ENCODE assay signal across 17 mouse cellular contexts in the genomic region with DNA sequence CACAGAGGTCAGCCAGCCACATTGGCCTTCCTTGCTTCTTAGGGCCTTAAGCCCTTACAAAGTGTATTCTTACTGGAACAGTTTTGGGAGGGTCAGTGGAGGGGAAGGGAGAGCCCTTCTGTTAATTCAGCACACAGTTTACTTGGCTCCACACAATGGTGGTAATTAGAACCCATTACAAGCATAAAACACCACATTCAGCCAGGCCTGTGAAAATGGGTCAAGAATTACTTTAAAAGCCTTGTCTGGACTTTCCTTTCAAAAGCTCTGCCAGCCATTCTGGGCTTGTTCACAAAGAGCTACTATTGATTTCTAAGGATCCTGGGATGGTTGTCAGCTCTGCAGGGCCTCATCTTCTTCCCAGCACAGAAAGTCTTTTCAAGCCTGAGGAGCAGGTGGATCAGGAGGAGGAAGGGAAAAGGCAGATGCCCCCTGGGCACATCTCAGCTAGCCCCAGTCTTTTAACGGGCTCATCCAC.
A peak's percentile ranks its signal among the peaks of the same experiment; 100 is the strongest.
DNase-seq lines count a peak whose midpoint lies in the region; ATAC-seq lines count a peak whose summit lies in the region.
"Had no signal": no experiment of that assay in that cellular context is flagged by ENCODE, and none has a peak within 500 bp of the region (broad histone marks: within the 10 kb centered on the region; RNA-seq: fewer than 3 reads in every experiment).

No protein-coding gene starts in this region.

- no peak overlapping the region for H3K4me2 ChIP-seq in forebrain, embryonic 15.5 days (replicated peaks)
- no peak overlapping the region for H3K4me2 ChIP-seq in forebrain, embryonic 12.5 days
- H3K4me2 ChIP-seq in kidney, embryonic 15.5 days: no peak overlapping the region
- H3K4me2 ChIP-seq: embryonic facial prominence, embryonic 12.5 days; hindbrain, embryonic 12.5 days; limb, embryonic 15.5 days; lung, embryonic 14.5 days had no signal

- peak; percentile 38 to 65 for DNase-seq in layer of hippocampus, adult 8-10 months (ENCODE audit: low spot score in 2 of 2)
- no peak for DNase-seq in layer of hippocampus, adult 9-10 months (ENCODE audit: low spot score)
- DNase-seq in retina, postnatal 1 day: peak; percentile 25
- no peak for DNase-seq in retina, embryonic 14.5 days (ENCODE audit: low spot score)
- DNase-seq: adrenal gland, adult 2 months; B cell, adult 2 months; cerebellum, postnatal 25 days; gastrocnemius, postnatal 25 days; kidney, adult 2 months; lung, embryonic 14.5 days; thymus, postnatal 4 days had no signal

- H3K36me3 ChIP-seq in forebrain, embryonic 15.5 days: no peaks in the 10 kb centered on the region
- H3K36me3 ChIP-seq in forebrain, embryonic 12.5 days (replicated peaks): no peaks in the 10 kb centered on the region
- no peaks in the 10 kb centered on the region for H3K36me3 ChIP-seq in kidney, embryonic 15.5 days
- H3K36me3 ChIP-seq: embryonic facial prominence, embryonic 12.5 days; hindbrain, embryonic 12.5 days; limb, embryonic 15.5 days had no signal

- no peak overlapping the region for H3K9ac ChIP-seq in forebrain, embryonic 15.5 days (replicated peaks)
- H3K9ac ChIP-seq in forebrain, embryonic 12.5 days: no peak overlapping the region
- no peak overlapping the region for H3K9ac ChIP-seq in kidney, embryonic 15.5 days
- H3K9ac ChIP-seq: embryonic facial prominence, embryonic 12.5 days; hindbrain, embryonic 12.5 days; limb, embryonic 15.5 days; lung, embryonic 14.5 days had no signal

- no peaks in the 10 kb centered on the region for H3K9me3 ChIP-seq in forebrain, embryonic 15.5 days
- H3K9me3 ChIP-seq in forebrain, embryonic 12.5 days: no peaks in the 10 kb centered on the region
- no peaks in the 10 kb centered on the region for H3K9me3 ChIP-seq in kidney, embryonic 15.5 days (replicated peaks)
- H3K9me3 ChIP-seq: embryonic facial prominence, embryonic 12.5 days; hindbrain, embryonic 12.5 days; limb, embryonic 15.5 days had no signal

- no peak overlapping the region for H3K4me3 ChIP-seq in forebrain, embryonic 15.5 days
- no peak overlapping the region for H3K4me3 ChIP-seq in forebrain, embryonic 12.5 days (replicated peaks)
- no peak overlapping the region for H3K4me3 ChIP-seq in kidney, embryonic 15.5 days (replicated peaks)
- H3K4me3 ChIP-seq: embryonic facial prominence, embryonic 12.5 days; hindbrain, embryonic 12.5 days; limb, embryonic 15.5 days had no signal

- H3K27ac ChIP-seq in forebrain, embryonic 15.5 days (replicated peaks): no peak overlapping the region; the same call in 1 of the 2 replicates
- H3K27ac ChIP-seq in forebrain, embryonic 12.5 days: no peak overlapping the region
- H3K27ac ChIP-seq in kidney, embryonic 15.5 days: no peak overlapping the region
- H3K27ac ChIP-seq: embryonic facial prominence, embryonic 12.5 days; hindbrain, embryonic 12.5 days; limb, embryonic 15.5 days had no signal

- ATAC-seq in forebrain, embryonic 15.5 days (replicated peaks): peak; percentile 41; the same call in 1 of the 2 replicates
- no peak for ATAC-seq in forebrain, embryonic 12.5 days (ENCODE audit: low FRiP score)
- no peak for ATAC-seq in kidney, embryonic 15.5 days (replicated peaks; ENCODE audit: low FRiP score)

- 0 out of 2 replicates have a peak, but pooled peaks cover 7% of the 10 kb centered on the region for H3K4me1 ChIP-seq in forebrain, embryonic 15.5 days
- H3K4me1 ChIP-seq in forebrain, embryonic 12.5 days: peaks cover 6% of the 10 kb centered on the region; the same call in 1 of the 2 replicates
- H3K4me1 ChIP-seq in kidney, embryonic 15.5 days: peaks cover 9% of the 10 kb centered on the region
- H3K4me1 ChIP-seq: embryonic facial prominence, embryonic 12.5 days; limb, embryonic 15.5 days had no signal

- H3K27me3 ChIP-seq in forebrain, embryonic 15.5 days: no peaks in the 10 kb centered on the region
- no peaks in the 10 kb centered on the region for H3K27me3 ChIP-seq in forebrain, embryonic 12.5 days
- H3K27me3 ChIP-seq in kidney, embryonic 15.5 days: no peaks in the 10 kb centered on the region
- H3K27me3 ChIP-seq: embryonic facial prominence, embryonic 12.5 days; hindbrain, embryonic 12.5 days; limb, embryonic 15.5 days had no signal

- WGBS in forebrain, embryonic 15.5 days: 14% methylated on average over 1 of the region's 1 CpGs
- 23% methylated on average over 1 of the region's 1 CpGs for WGBS in forebrain, embryonic 12.5 days
- 86% methylated on average over 1 of the region's 1 CpGs for WGBS in kidney, embryonic 15.5 days

Comparison
In these comparisons a context has a peak if more than half of its experiments do, and no peak if none do; other contexts are left out.
1. DNase-seq: peak in layer of hippocampus, adult 8-10 months (2 of 2) and retina, postnatal 1 day (single experiment); none in layer of hippocampus, adult 9-10 months (single experiment) and retina, embryonic 14.5 days (single experiment).